Mouse (Mus musculus) B cell, adult 2 months (primary cell): ENCODE measurements around the gene Amfr.

ENCODE experiments used
- DNase-seq, 2 experiments: peaks; one replicate each; pipeline ENCODE4 v3.0.0; 2022

Amfr gene

DNA sequence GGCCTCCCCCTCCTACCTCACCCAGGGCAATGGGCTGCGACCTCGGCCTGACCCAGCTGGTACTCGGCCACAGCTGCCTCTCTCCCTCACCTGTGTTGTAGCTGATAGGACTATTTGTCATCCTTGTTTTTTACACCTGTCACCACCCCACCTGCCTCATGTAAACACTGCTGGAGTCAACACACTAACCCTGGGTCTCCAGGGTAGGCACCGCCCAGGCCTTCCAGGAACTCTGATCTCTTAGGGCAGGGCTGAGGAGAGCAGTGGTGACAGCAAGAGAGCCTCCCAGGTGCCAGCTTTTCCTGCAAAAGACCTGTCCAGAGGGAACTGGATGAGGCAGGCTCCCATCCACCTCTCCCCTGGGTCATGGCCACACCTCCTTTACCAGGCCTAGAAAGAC lies 83.4 kb downstream of the Amfr start:
- DNase-seq: no peak

DNA sequence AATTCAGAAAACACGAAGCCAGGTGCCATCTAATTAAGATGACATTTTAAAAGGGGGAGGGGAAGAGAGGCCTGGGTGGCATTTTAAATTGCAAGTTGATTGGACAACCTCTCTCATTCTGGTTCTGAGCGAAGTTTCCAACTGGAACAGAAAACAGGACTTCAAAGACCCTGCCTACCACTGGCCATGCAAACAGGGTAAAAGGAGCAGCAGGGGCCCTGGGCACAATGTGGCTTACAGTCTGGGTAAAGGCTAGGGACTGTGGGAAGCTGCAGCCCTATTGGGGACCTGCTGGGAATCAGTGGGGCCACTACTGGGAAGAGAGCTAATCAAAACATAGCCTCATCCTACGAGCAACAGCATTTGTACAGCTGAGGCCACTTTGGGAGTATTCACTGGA lies 87.1 kb downstream of the Amfr start:
- DNase-seq: no peak

DNA sequence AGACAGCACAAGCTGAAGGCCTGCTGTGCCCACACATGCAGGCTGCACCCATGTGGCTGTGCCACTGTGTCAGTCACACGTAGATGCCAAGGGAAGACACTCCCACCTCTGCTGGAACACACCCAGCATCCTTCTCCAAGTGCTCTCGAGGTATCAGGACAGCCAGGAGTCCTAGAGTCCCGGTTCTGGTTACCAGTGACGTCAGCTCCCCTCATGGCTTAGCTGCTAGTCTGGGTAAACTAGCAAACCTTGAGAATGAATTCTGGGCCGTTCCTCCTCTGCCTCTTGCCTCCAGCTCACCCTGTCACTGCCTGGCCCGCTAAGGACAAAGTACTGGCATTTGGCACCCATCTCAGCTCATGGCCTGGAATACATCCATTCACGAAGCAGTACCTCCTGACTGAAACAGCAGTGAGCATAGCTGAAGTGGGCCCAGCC lies 88.7 kb downstream of the Amfr start:
- no peak for DNase-seq
